Mouse (Mus musculus): Measurements from ENCODE around the gene Farp2.
"Not testable (repeated sequence)": the region's sequence is repeated elsewhere in the genome, so short reads cannot be mapped to it uniquely, and the experiment has no call there.

Gene Farp2

GRCm38 (mm10) chr1:93511585-93512350 is at the start of gene Farp2:
Farp2 (plus strand) TSS chr1:93512079.
- in situ Hi-C loops (cut with MboI; ENCODE audit: low sequenced_read_pairs), result no loop called here

GRCm38 (mm10) chr1:93465066-93465465 is 46.8 kb upstream of the Farp2 start:
- in situ Hi-C loops (cut with MboI; ENCODE audit: low sequenced_read_pairs), result no loop called here

GRCm38 (mm10) chr1:93465746-93466145 is 46.1 kb upstream of the Farp2 start:
- in situ Hi-C loops (cut with MboI; ENCODE audit: low sequenced_read_pairs), result no loop called here

GRCm38 (mm10) chr1:93468626-93469025 is 43.3 kb upstream of the Farp2 start:
- in situ Hi-C loops (cut with MboI; ENCODE audit: low sequenced_read_pairs), result no loop called here

GRCm38 (mm10) chr1:93475694-93476093 is 36.2 kb upstream of the Farp2 start:
- in situ Hi-C loops (cut with MboI; ENCODE audit: low sequenced_read_pairs), result no loop called here

- in situ Hi-C loops (cut with MboI; ENCODE audit: low sequenced_read_pairs), result no loop called here
These were observed 33.9 kb upstream of the Farp2 start for GRCm38 (mm10) chr1:93477758-93478585.

- in situ Hi-C loops (cut with MboI; ENCODE audit: low sequenced_read_pairs), result no loop called here
These were observed 33.0 kb upstream of the Farp2 start, which contains the start of gene Hdlbp for GRCm38 (mm10) chr1:93478586-93479475. Hdlbp (minus strand) TSS chr1:93478815.

- in situ Hi-C loops (cut with MboI; ENCODE audit: low sequenced_read_pairs), result no loop called here
These were observed 32.3 kb upstream of the Farp2 start for GRCm38 (mm10) chr1:93479476-93480083.

- in situ Hi-C loops (cut with MboI; ENCODE audit: low sequenced_read_pairs), result not testable (repeated sequence)
These were observed 25.6 kb upstream of the Farp2 start for GRCm38 (mm10) chr1:93486302-93486701.

- in situ Hi-C loops (cut with MboI; ENCODE audit: low sequenced_read_pairs), result loop anchor here (10.0 kb wide), 1 partner anchor 151 kb away; the partner anchor contains the start of genes Pask and Ppp1r7
These were observed 16.6 kb upstream of the Farp2 start for GRCm38 (mm10) chr1:93495312-93495711.

- in situ Hi-C loops (cut with MboI; ENCODE audit: low sequenced_read_pairs), result no loop called here
These were observed 4.8 kb upstream of the Farp2 start for GRCm38 (mm10) chr1:93506944-93507676.

- in situ Hi-C loops (cut with MboI; ENCODE audit: low sequenced_read_pairs), result not testable (repeated sequence)
These were observed 3.3 kb upstream of the Farp2 start for GRCm38 (mm10) chr1:93508576-93508975.

GRCm38 (mm10) chr1:93512351-93512690 is 442 bp downstream of the Farp2 start:
- in situ Hi-C loops (cut with MboI; ENCODE audit: low sequenced_read_pairs), result no loop called here

- in situ Hi-C loops (cut with MboI; ENCODE audit: low sequenced_read_pairs), result no loop called here
These were observed 1.3 kb downstream of the Farp2 start for GRCm38 (mm10) chr1:93513221-93513620.

GRCm38 (mm10) chr1:93521491-93521890 is 9.6 kb downstream of the Farp2 start:
- in situ Hi-C loops (cut with MboI; ENCODE audit: low sequenced_read_pairs), result no loop called here

- in situ Hi-C loops (cut with MboI; ENCODE audit: low sequenced_read_pairs), result no loop called here
These were observed 10.4 kb downstream of the Farp2 start for GRCm38 (mm10) chr1:93522325-93522724.

GRCm38 (mm10) chr1:93529801-93530200 is 17.9 kb downstream of the Farp2 start:
- in situ Hi-C loops (cut with MboI; ENCODE audit: low sequenced_read_pairs), result no loop called here

- in situ Hi-C loops (cut with MboI; ENCODE audit: low sequenced_read_pairs), result no loop called here
These were observed 25.3 kb downstream of the Farp2 start for GRCm38 (mm10) chr1:93537227-93537626.

GRCm38 (mm10) chr1:93543196-93543595 is 31.3 kb downstream of the Farp2 start:
- in situ Hi-C loops (cut with MboI; ENCODE audit: low sequenced_read_pairs), result no loop called here

GRCm38 (mm10) chr1:93547286-93547685 is 35.4 kb downstream of the Farp2 start:
- in situ Hi-C loops (cut with MboI; ENCODE audit: low sequenced_read_pairs), result no loop called here
